Mouse (Mus musculus): ENCODE measurements around the gene Cenpp.

The Cenpp gene

DNA sequence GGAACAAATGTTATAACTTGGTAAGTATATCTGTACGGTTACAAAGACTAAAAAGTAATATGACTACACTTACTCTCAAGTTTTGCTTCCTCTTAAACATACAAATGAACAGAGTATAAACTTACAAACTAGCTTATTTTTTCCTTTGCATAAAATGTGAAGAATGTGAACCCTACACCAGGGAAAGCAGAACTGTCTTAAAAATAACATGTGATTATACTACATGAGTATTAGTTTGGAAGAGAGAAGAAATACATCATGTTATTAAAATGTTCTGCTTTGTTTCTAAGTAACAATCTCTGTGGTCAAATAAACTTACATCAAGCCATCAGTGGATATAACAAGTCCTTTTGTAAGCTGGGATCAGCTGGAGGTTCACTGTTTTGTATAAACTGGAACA is 113.9 kb downstream of the Cenpp start:
- in situ Hi-C loops (cut with MboI, MseI), result no loop called here

DNA sequence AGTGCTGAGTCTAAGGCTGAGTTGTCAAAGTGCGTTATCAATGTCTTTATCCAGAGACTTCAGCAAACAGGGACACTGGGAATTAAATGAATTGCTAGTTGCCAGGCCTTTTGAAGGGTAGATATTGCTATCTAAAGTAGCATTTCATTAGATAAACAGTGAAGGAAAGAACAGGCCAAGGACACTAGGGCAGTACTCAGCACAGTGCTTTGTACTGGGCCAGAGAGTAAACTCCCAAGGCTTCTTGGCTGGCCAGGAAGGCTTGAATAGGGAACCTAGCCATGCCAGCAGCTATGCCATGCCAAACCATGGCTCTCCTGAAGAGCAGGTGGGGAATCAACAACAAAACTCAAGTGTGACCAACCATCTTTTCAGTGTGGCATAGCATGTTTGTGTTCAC is 115.6 kb downstream of the Cenpp start:
- in situ Hi-C loops (cut with MboI, MseI), result no loop called here

DNA sequence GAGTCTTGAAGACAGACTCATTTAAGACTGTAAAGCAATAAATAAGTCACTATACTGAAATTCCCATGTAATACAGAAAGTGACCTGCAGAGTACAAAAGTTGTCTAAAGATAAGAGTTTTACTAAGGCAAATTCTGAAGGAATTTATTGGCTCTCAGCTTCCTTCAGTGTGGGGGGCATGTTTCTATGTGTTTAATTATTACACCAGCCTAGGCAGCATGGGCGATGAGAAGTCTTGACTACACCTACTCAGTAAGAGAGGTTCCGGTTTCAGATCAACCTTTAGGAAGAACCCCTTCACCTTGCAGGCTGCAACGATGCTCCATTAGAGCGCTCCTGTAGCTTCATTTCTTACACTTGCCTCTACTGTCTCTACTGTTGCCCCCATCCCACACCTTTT is 121.9 kb downstream of the Cenpp start:
- in situ Hi-C loops (cut with MboI, MseI), result no loop called here

DNA sequence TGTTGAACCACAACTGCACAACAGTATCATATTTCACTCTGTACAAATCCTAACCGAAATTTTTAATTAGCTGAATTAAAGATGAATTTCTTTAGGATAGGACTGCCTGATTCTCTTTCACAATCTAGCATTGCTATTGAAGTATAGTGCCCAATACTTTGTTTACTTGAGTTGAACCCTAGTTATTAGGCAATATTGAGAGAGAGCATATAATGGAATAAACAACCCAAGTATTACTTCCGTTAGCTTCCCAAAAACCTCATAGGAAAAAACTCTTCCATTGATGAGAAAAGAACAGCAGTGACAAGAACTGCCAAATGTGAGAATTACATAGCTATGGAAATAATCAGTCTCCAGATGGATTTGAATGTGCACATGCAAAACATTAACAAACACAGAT is 126.3 kb downstream of the Cenpp start:
- in situ Hi-C loops (cut with MboI, MseI), result no loop called here

DNA sequence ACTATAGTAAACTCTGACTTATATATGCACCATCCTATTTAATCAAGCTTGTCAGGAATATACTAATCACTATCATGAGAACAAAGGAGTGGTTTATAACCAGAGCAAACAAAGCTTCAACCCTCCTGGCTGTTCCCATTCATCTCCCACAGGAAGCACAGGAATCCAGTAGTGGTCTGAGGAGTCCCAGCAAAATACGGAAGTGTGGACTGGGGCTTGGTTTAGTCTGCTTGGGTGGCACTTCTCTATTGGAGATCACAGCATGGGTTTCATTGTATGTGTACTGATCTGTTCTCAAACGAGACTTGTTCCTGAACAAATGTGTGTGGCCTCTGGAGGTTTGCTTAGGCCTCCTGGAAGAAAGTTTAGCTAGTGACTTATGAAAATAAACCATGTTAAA is 133.8 kb downstream of the Cenpp start:
- in situ Hi-C loops (cut with MboI, MseI), result no loop called here

DNA sequence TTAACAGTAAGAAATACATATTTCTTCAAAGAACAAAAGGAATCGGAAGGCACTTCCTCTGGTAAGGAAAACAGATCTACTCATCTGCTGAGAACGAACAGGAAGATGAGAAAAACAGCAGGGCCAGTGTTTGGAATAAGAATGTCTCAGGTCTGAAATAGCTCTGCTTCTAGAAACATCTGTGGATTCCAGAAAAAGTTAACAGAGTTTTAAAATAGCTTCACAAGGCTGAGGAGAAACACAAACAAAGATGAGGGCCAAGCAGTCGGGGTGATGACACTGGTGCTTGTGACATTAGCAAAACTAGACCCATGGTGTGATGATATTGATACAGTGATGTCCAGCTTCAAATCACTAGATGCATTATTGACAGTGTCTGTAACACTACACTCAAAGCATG is 145.4 kb downstream of the Cenpp start:
- in situ Hi-C loops (cut with MboI, MseI), result no loop called here

DNA sequence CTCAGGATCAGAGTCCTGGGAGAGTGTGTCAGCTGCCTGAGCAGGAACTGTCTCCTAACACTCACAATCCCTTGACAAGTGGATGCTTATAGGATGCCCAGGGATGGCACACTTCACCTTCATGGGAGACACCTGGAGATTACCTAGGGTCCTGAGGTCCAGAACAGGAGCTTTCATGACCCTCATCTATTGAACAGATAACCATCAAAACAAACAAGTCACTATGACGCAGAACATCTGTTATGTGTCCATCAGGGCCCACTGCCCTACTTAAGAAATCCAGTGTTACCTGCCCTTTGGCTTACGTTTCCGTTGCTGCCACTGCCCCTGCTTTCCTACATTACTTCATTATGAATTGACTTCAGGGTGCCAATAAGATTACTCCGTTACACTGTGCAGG is 146.8 kb downstream of the Cenpp start:
- in situ Hi-C loops (cut with MboI, MseI), result no loop called here

DNA sequence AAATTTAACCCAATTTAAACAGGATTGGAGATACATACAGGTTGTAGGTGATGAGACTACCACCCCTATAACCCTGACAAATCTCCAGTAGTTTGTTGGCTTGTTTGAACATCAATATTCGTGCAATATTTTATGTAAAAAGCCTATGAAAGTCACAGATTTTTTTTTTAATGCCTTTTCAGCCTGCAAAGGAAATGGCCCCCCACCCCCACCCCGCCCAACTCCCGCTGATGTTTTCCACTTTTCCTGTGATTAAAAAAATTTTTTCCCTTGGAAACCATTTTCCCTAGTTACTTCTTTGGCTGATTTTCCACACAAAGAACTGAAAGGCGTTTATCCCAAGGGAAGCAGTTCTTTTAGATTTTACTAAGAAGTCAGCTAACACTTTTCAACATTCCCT is 148.1 kb downstream of the Cenpp start, which contains the start of gene Ecm2:
Ecm2 (plus strand) TSS at position 301 of the 400 bp plus-strand sequence.
- in situ Hi-C loops (cut with MboI, MseI), result no loop called here

DNA sequence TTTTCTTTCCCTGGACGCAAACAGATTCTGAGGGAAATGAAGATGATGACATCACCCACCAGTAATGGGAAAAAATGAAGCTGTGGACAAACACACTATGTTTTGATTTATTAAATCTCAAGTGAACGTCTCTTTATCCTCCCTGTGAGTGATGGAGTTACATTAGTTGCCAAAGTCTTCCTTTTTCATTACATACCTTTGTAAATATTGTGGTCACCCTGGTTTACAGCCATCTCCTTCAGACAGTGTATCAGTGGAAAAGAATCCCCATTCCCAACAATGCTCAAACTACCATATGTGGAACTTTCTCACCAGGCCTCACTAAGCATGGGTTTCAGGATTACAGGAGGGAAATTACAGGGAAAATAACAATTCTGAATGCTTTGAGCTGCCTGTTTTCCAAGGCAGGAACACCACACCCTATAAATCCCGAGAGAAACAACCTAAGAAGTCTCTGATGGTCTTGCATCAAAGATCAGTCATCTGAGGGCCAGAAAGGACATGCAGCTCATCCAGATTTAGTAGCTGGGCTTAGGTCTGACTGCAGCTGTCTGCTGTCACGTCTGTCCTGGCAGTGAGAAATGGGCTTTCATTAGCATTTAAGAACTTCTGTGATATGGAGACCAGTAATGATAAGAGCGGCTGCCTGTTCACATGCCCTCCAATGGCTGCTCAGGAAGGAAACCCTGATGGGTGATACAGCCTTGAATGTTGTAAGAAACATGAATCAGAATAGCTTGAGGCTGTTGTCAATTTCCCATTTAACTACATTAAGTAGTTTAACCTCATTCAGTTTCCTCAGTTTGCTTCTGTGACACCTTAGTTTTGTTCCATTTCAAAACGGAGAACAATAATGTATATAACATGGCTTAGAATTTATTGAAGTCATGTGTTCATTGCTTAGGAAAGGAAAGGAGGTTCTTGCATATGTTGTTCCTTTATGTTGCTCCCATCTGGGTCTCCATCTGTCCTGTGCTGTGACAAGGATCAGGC is 159.9 kb downstream of the Cenpp start, which contains the start of gene Tes3-ps:
Tes3-ps (plus strand) TSS at position 943 of the 993 bp plus-strand sequence.
- in situ Hi-C loops (cut with MboI, MseI), result no loop called here

DNA sequence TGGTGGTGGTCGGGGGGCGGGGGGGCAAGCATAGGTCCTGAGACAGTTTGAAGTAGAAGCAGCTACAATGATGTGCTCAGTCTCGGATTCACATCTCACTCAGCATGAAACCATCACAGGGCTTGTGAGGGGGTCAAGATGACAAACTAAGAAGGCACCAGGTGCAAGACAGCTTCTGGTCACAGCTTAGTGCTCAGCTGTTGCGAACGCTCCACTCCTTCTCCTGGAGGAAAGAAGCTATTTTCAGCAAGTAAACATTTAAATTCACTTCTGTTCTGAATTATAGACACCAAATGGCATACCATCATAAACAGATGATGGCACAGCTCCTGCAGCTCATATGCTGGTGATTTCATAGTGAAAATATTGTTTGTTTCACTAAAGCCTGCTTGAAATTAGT is 167.2 kb downstream of the Cenpp start:
- in situ Hi-C loops (cut with MboI, MseI), result loop anchor here (10.0 kb wide), 1 partner anchor 139 kb away; no protein-coding TSS in a partner anchor

DNA sequence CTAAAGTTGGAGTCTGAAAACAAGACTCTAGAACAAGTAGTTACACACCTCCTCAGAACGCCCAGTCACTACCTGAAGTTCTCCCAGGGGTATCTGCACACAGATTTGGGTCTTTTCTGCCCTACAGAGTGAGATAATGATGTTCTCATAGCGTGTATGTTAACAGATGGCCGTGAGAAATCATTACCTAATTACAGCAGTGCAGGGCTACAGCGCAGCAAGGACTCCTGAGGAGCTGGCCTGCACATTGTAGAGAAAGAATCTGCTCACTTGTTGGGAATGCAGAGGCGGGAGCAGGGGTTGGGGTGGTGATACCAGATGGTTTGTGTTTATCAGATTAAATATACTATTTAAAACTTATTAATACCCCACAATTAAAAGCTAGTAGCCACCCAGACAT is 172.0 kb downstream of the Cenpp start:
- in situ Hi-C loops (cut with MboI, MseI), result loop anchor here (10.0 kb wide), 1 partner anchor 144 kb away; no protein-coding TSS in a partner anchor

DNA sequence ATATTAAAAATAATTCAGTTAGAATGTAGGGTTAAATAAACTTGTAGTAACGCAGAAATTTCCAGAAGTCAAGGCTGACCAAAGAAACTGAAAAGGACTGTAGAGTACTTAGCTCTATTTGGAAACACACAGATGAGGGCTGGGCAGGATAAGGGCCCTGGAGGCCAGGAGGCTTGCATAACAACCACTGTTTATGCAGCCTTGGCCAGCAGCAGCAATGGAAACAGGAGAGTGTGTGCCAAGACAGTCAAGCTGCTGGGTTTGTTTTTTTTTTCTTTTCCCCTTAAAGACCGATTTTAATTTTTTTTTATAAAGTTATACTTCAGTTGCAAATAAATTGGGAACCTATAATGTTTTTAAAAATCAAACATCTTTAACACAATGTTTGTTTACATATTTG is 172.5 kb downstream of the Cenpp start:
- in situ Hi-C loops (cut with MboI, MseI), result loop anchor here (10.0 kb wide), 1 partner anchor 145 kb away; no protein-coding TSS in a partner anchor

DNA sequence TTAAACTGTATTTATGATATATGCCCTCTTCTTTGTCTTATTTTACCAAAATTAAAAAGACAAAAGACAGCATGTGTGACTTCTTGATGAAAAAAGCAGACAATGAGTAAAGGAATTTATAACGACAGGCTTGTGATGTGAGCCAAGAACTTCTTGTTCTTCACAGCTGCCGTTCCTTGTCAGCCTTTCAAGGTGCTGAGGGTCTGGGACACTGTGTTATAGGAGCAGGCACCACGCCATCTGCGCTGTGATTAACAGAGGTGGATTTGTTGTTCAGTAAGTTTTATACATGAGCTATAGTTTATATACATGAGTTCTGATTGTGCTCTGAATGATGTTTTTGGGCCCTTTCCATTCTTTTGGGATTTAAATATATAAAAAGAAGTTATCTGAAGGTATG is 173.2 kb downstream of the Cenpp start:
- in situ Hi-C loops (cut with MboI, MseI), result no loop called here

DNA sequence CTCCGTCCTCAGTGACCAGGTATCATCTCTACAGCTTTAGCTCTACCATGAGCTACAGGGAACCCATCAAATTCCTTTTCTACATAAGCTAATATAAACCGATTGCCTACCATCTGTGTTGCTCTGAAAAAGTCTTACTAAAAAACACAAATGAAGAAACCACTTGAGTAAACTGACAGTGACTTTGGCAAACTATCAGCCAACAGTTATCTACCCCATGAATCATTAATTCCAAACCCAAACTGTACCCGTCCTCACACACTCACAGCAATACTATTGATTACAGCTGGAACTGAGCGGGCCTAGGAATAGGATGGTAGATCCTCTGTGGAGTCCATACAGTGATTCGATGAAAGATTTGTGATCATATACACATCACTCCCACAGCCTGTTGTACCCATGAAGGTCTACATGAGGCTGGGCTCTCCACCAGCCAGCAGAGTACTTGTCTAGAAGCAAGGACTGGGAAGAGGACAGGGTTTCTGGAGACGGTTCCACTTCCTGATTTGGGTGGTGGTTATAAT is 173.7 kb downstream of the Cenpp start:
- in situ Hi-C loops (cut with MboI, MseI), result no loop called here

DNA sequence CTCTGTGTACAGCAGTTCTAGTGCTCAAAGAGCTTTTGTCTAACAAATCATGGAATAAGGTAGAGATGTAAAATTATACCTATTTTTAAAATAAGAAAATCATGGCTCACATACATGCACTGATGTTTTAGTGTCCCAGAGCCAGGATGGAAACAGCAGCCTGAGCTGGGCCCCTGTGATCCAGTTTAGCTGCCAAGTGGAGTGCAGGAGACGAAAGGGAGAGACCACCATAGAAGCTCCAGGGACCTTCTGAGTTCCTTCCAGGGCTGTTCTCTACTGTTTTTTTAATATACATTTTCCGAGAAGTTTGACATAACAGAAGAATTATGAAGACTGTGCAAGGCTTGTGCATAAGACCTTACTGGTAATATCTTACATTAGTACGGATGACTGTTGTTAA is 174.7 kb downstream of the Cenpp start:
- in situ Hi-C loops (cut with MboI, MseI), result no loop called here

DNA sequence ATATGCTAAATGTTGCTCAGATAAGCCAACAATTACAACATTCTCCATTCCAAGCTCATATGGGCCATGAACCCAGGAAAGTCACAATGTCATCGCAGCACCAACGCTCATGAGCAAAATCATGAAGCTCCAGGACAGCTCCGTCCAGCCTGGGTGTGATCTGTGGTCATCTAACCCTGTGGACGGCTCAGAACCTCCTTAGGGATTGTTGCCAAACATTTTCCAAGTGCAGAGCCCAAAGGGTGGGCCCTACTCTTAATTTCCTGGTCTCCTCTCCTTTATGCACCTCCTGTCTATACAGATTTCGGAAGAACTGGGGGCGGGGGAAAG is 179.9 kb downstream of the Cenpp start:
- in situ Hi-C loops (cut with MboI, MseI), result no loop called here

DNA sequence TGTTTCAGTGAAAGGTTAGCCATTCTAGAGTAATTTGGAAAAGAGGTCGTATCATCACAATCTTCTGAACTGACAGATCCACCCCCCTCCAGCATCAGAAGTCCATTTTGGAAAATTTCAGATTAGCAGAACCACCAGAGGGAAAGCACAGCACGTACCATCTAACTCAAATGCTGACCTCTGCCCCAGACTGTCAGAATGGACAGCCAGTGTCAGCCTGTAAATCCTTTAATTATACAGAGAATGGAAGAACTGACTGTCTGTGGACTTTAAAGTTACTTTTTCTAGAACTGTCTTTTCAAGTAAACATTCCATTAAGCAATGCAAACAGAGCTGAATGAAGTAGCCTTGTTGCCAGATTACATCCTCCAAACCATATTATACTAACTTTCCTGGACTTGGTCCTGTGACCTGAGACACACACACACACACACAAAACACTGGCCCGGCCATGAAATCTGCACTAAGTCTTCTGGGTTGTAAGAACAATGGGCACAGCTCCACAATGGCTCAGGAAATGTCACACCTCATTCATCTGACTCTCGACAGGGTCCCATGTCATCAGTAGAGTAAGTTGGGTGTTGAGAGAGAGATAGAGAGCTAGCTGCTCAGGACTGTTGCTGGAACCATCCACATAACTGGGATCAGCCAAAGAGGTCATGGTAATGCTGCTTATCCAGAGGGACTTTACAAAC is 180.5 kb downstream of the Cenpp start:
- in situ Hi-C loops (cut with MboI, MseI), result no loop called here

DNA sequence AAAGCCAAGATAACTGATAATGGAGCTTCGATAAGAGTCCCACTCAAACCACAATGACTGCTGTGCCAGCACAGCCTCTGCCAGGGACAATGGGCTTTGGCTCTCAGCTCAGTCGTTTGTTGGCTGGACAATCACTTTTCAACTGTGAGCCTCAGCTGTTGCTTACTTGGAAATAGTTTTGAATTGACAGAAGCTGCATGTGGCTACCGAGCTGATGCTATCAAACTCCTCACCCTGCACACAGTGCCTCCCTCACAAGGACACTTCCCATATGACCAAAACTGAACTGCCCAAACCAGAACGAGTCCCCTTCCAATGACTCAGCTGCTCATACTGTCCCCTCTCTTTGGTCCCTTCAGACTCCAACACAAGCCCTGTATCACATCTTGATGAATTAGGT is 181.8 kb downstream of the Cenpp start:
- in situ Hi-C loops (cut with MboI, MseI), result no loop called here

DNA sequence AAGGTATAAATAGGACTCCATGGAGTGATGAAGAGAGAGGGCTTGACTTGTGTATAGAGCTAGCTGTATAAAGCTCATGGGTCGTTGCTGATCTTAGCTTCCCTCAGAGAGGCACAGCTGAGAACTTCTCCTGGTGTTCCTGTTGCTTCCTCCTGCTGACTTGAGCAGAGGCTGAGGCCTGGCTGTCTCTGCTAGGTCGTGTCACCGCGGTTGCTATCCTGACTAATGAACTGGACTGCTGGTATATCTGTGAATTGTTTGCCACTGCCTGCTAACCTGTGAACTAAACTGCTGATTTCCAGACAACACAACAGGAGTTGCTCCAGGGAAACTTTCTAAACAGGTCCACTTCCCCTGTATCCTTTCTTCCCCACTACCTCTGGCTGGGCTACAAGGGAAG is 182.3 kb downstream of the Cenpp start:
- in situ Hi-C loops (cut with MboI, MseI), result no loop called here

DNA sequence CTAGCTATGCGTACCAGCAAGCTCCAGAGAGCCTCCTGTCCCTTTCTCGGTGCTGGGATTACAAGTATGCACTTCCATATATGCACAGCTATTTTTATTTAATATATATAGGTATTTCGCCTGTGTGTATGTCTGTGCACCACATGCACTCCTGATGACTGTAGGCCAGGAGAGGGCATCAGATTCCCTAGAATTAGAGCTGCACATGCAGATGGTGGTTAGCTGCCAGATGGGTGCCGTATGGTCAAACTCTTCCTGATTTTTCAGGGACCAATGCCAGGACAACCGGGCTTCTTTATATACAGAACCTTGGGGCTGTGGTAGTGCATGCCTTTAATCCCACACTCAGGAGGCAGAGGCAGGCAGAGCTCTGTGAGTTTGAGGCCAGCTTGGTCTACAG is 183.6 kb downstream of the Cenpp start:
- in situ Hi-C loops (cut with MboI, MseI), result no loop called here

DNA sequence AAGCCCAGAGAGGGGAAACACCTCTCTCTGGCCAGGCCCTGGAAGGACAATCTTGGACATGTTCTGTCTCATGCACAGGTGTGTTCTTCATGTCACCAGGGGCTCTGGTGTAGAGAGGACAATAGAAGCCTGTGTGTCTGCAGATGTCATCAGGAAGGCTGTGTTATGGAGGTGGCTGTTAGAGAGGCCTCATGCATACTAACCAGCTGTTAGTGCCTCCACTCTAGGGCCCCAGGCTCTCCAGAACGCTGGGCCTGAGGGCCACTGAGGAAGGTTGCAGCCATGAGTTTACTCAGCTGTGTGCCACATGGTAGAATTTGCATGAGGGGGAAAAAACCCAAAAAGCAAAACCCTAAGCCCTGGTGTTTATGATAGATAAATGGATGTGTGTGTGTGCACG is 185.0 kb downstream of the Cenpp start:
- in situ Hi-C loops (cut with MboI, MseI), result no loop called here

DNA sequence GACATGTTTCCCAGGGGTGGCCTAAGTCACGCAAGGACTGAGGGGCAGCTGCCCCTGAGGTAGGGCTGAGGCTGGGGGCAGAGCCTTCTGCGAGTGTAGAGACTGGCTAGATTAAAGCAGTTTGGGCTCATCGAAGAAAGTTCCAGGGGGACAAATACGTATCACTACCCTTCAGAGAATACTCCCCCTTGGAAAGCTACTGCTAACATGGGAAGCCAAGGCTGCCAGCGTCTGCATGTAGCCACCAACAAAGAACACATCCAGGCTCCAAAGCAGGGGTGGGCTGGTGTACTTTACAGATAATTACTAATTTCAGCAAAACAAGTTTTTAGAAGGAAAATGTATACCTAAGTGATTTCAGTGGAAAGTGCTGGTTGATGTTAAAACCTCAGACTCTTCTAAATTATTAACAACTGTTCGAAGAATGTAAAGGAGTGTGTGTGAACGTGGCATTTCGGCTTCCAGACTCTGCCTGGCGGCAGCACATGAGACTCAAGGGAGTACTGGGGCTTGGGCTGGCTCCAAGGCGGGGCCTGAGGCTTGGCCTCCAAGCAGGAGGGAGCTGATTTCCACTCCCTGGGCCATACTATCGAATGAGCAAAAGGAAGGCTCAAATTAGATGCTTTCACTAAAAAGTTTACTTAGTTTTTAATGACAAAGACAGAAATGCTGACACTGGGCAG is 186.1 kb downstream of the Cenpp start:
- in situ Hi-C loops (cut with MboI, MseI), result no loop called here

All from T-helper 2 cell (primary cell).